Mouse (Mus musculus) CH12.LX (cell line): ENCODE data around the gene Sec1.

Experiments
- CTCF ChIP-seq, 2 experiments: IDR thresholded peaks in 1 of 2; conservative IDR thresholded peaks in 1 of 2; 2 replicates each; pipeline ENCODE4 v1.5.1; 2011 to 2012; ENCODE audit warnings: low read depth in 2 of 2, low read length in 2 of 2, improper control_type of control experiment in 1 of 2, inconsistent platforms in 1 of 2, mild to moderate bottlenecking in 1 of 2, moderate library complexity in 1 of 2
- ETS1 ChIP-seq: conservative IDR thresholded peaks from 2 replicates; pipeline ENCODE4 v1.6.1; 2012; ENCODE audit warnings: low read depth, mild to moderate bottlenecking, inconsistent platforms, low read length, improper control_type of control experiment, moderate library complexity
- USF2 ChIP-seq: conservative IDR thresholded peaks from 2 replicates; pipeline ENCODE4 v1.6.1; 2011; ENCODE audit warnings: low read depth, low read length, improper control_type of control experiment

GRCm38 (mm10) chr7:45730727-45731431 is 36.7 kb upstream of the Sec1 start:
- TF ChIP-seq USF2 (no peak), ETS1 (no peak), CTCF (conservative IDR thresholded peaks at IDR 0.05 in 1 of 2, IDR thresholded peaks at IDR 0.05 in 1 of 2; ENCODE audit: low read depth in 2 of 2, low read length in 2 of 2) (peak in 1 of 2 experiments; percentile 74; a peak in 3 of 4 replicates)
